Mouse (Mus musculus) intestine, embryonic 15.5 days (tissue): Measurements from ENCODE around the gene Cldn9. TPM values are rescaled to one million over a fixed set of nuclear protein-coding genes. Genes with fewer than 3 reads are reported as not detected.

Source experiments
- polyA plus RNA-seq: library from polyadenylated mRNA; unstranded; fragments of >200 nt; fragmentation: Nextera tagmentation; extraction: Ambion mirVana; gene quantifications from 2 replicates; pipeline ENCODE4 v1.2.1, GENCODE M21; 2015

The Cldn9 gene
- polyA plus RNA-seq, 1 experiment from 2014 or later = 1.3 TPM

Other genes with a start within 250 kb of the Cldn9 start
- not detected in 2 replicates for gene Vmn2r117, start 204.3 kb downstream of the Cldn9 start, polyA plus RNA-seq
- gene Zfp213, start 119.8 kb downstream of the Cldn9 start, polyA plus RNA-seq = 15.2 and 17.7 TPM in 2 replicates
- 10.4 and 10.5 TPM in 2 replicates for gene Zfp13, start 84.5 kb downstream of the Cldn9 start, polyA plus RNA-seq
- gene Zscan10, start 83.2 kb downstream of the Cldn9 start, polyA plus RNA-seq = 0.14 TPM in 1 of 2 replicates, not detected in the other
- 0.69 and 0.79 TPM in 2 replicates for gene Mmp25, start 38.7 kb downstream of the Cldn9 start, polyA plus RNA-seq
- gene Bicdl2, start 23.5 kb downstream of the Cldn9 start, polyA plus RNA-seq = 4.2 TPM in 2 replicates
- gene Hcfc1r1, start 10.4 kb downstream of the Cldn9 start, polyA plus RNA-seq = 68.9 and 69.9 TPM in 2 replicates
- gene Thoc6, start 10.1 kb downstream of the Cldn9 start, polyA plus RNA-seq = 43.0 and 43.2 TPM in 2 replicates
- 24.2 and 24.8 TPM in 2 replicates for gene Tnfrsf12a, start 6.6 kb downstream of the Cldn9 start, polyA plus RNA-seq
- 42.8 and 46.2 TPM in 2 replicates for gene Cldn6, start 4.8 kb downstream of the Cldn9 start, polyA plus RNA-seq
- gene 1520401A03Rik, start 38.8 kb upstream of the Cldn9 start, polyA plus RNA-seq = 0.14 TPM in 1 of 2 replicates, not detected in the other
- gene Pkmyt1, start 42.3 kb upstream of the Cldn9 start, polyA plus RNA-seq = 42.3 and 46.0 TPM in 2 replicates
- 21.8 and 22.7 TPM in 2 replicates for gene Paqr4, start 56.8 kb upstream of the Cldn9 start, polyA plus RNA-seq
- 0.33 and 0.49 TPM in 2 replicates for gene Kremen2, start 61.8 kb upstream of the Cldn9 start, polyA plus RNA-seq
- gene Flywch1, start 87.6 kb upstream of the Cldn9 start, polyA plus RNA-seq = 48.3 and 49.4 TPM in 2 replicates
- 14.7 TPM in 2 replicates for gene Flywch2, start 102.1 kb upstream of the Cldn9 start, polyA plus RNA-seq
- 408 and 435 TPM in 2 replicates for gene Srrm2, start 106.5 kb upstream of the Cldn9 start, polyA plus RNA-seq
- gene Elob, start 145.1 kb upstream of the Cldn9 start, polyA plus RNA-seq = 939 and 946 TPM in 2 replicates
- gene Prss33, start 152.0 kb upstream of the Cldn9 start, polyA plus RNA-seq = 0.14 and 0.20 TPM in 2 replicates
- gene Prss32, start 159.8 kb upstream of the Cldn9 start, polyA plus RNA-seq = 5.1 and 9.9 TPM in 2 replicates
- 2.1 and 3.3 TPM in 2 replicates for gene Prss41, start 160.1 kb upstream of the Cldn9 start, polyA plus RNA-seq
- gene Prss21, start 184.0 kb upstream of the Cldn9 start, polyA plus RNA-seq = not detected in 2 replicates
- gene Dcpp1, start 196.8 kb upstream of the Cldn9 start, polyA plus RNA-seq = not detected in 2 replicates
- gene Dcpp2, start 196.9 kb upstream of the Cldn9 start, polyA plus RNA-seq = not detected in 2 replicates
- gene Dcpp3, start 233.4 kb upstream of the Cldn9 start, polyA plus RNA-seq = not detected in 2 replicates